Mouse (Mus musculus) hematopoietic stem cell, adult 5-6 weeks (primary cell): ENCODE data around the gene Gm26938. TPM values are rescaled to one million over a fixed set of nuclear protein-coding genes. Genes with fewer than 3 reads are reported as not detected.

Experiments used
- ATAC-seq, 2 experiments: fragments of 125-278 bp in 1 of 2; replicated peaks in 1 of 2; 2 replicates each; pipeline ENCODE4 v1.8.0; 2016 to 2017; ENCODE audit warnings: inconsistent platforms in 2 of 2, mild to moderate bottlenecking in 2 of 2, moderate number of reproducible peaks in 2 of 2, low read depth in 1 of 2, moderate TSS enrichment in 1 of 2; ENCODE audit not compliant: low FRiP score in 2 of 2, poor library complexity in 2 of 2, severe bottlenecking in 2 of 2, insufficient read depth in 1 of 2, low TSS enrichment in 1 of 2
- total RNA-seq: library from RNA; stranded (forward); fragments of 172-1452, 232-1000 nt; gene quantifications from 2 replicates; pipeline ENCODE4 v1.2.3, GENCODE M21; 2017

Gm26938 gene
- total RNA-seq, 1 experiment from 2014 or later: not detected

GRCm38 (mm10) chr5:139775216-139775926, 50.8 kb downstream of the Gm26938 start, which contains the start of gene Ints1:
Ints1 (minus strand) TSS chr5:139775674.
- peak; percentile 79 to 86 for ATAC-seq

DNA sequence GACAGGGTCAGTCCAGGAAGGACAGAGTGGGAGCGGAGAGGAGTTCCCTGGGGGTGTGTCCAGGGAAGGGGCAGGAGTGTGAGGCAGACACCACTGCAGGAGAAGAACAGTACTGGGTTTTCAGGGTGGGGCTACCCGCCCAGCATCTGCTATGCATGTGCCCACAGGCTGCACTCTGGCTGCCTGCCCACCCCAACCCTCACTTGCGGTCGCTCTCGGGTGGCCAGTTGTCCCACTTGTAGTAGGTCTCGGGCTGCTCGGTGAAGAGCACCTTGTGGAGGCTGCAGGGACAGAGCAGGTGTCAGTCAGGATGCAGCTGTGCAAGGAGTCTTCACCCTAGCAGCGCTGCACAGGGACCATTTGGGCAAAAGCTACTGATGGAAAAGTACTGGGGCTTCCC, 58.0 kb downstream of the Gm26938 start:
- ATAC-seq: no peak

DNA sequence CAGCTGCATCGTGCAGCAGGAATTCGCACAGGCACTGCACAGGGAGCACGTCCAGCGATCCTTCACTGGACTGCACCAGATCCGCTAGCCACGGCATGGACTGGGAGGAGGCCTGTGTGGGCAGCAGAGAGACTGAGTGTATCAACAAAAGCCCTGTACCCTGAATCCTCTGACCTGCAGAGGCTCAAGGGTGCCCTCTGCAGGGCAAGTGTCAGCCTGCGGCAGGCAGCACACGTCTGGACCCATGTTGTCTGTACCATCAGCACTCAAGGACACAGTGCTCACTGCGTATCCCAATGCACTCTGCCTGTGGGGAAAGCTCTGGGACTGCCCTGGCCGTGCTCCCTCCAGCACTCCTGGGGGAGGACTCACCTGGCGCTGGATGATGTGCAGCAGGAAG, 61.9 kb downstream of the Gm26938 start:
- peak in 1 of 2 experiments; percentile 33; a peak in 2 of 4 replicates for ATAC-seq

- no peak for ATAC-seq
Measured at GRCm38 (mm10) chr5:139758096-139758495, 68.1 kb downstream of the Gm26938 start.

Other genes starting within 250 kb of the Gm26938 start
- gene Micall2, start 90.1 kb downstream of the Gm26938 start, total RNA-seq: 6.3 and 7.2 TPM in 2 replicates
- gene Ints1, start 50.7 kb downstream of the Gm26938 start, total RNA-seq: 31.5 and 43.9 TPM in 2 replicates
- 45.8 and 52.7 TPM in 2 replicates for gene Mafk, start 34.9 kb downstream of the Gm26938 start, total RNA-seq
- 0.30 TPM in 1 of 2 replicates, not detected in the other for gene Tmem184a, start 6.5 kb downstream of the Gm26938 start, total RNA-seq
- gene Psmg3, start 478 bp upstream of the Gm26938 start, total RNA-seq: 7.3 and 21.1 TPM in 2 replicates
- not detected in 2 replicates for gene Elfn1, start 81.5 kb upstream of the Gm26938 start, total RNA-seq